Mouse (Mus musculus) liver, embryonic 14.5 days (tissue): ENCODE results near the gene Gpx3. TPM values are rescaled to one million over a fixed set of nuclear protein-coding genes. Genes with fewer than 3 reads are reported as not detected.

Experiments used
- ATAC-seq: fragments of 200-750 bp; cut with Nextera tagmentation; 2 replicates; pipeline ENCODE4 v1.8.0; 2017; ENCODE audit warnings: moderate number of reproducible peaks, mild to moderate bottlenecking, moderate library complexity; ENCODE audit not compliant: insufficient read depth
- DNase-seq, 3 experiments: peaks; one replicate each; pipeline ENCODE4 v3.0.0-alpha.2; 2012 to 2013; ENCODE audit warnings: low read depth in 3 of 3, low spot score in 3 of 3
- H3K27ac ChIP-seq: fragments of 300-500 bp; sonication (generic); 2 replicates; pipeline ENCODE4 v1.5.1; 2014; ENCODE audit warnings: moderate library complexity, mild to moderate bottlenecking, control low read depth, inconsistent platforms
- H3K27me3 ChIP-seq: fragments of 300-500 bp; sonication (generic); 2 replicates; pipeline ENCODE4 v1.6.1; 2014; ENCODE audit warnings: mild to moderate bottlenecking, low read length, moderate library complexity; ENCODE audit not compliant: control insufficient read depth, insufficient read depth
- H3K36me3 ChIP-seq: fragments of 300-500 bp; sonication (generic); replicated peaks from 2 replicates; pipeline ENCODE4 v1.6.1; 2014; ENCODE audit warnings: low read depth; ENCODE audit not compliant: control insufficient read depth, insufficient read depth
- H3K4me1 ChIP-seq, 2 experiments: fragments of 200-500 bp in 1 of 2; fragments of 300-500 bp in 1 of 2; sonication (generic) in 1 of 2; replicated peaks; 2 replicates each; pipeline ENCODE4 v1.6.1; 2012 to 2014; ENCODE audit warnings: antibody characterized with exemption in 1 of 2, inconsistent platforms in 1 of 2, low read length in 1 of 2; ENCODE audit not compliant: control insufficient read depth in 2 of 2, insufficient read depth in 2 of 2
- H3K4me2 ChIP-seq: fragments of 300-500 bp; sonication (generic); 2 replicates; pipeline ENCODE4 v1.6.1; 2014; ENCODE audit warnings: low read depth, mild to moderate bottlenecking, control low read depth, moderate library complexity
- H3K4me3 ChIP-seq, 2 experiments: fragments of 200-500 bp in 1 of 2; fragments of 300-500 bp in 1 of 2; sonication (generic) in 1 of 2; 2 replicates each; pipeline ENCODE4 v1.5.1; 2012 to 2014; ENCODE audit warnings: low read depth in 2 of 2, low read length in 2 of 2, mild to moderate bottlenecking in 2 of 2, control low read depth in 1 of 2, inconsistent platforms in 1 of 2, moderate library complexity in 1 of 2; ENCODE audit not compliant: insufficient read depth in 1 of 2
- H3K9ac ChIP-seq: fragments of 300-500 bp; sonication (generic); replicated peaks from 2 replicates; pipeline ENCODE4 v1.6.1; 2014; ENCODE audit warnings: mild to moderate bottlenecking, control low read depth, moderate library complexity
- H3K9me3 ChIP-seq: fragments of 300-500 bp; sonication (generic); 2 replicates; pipeline ENCODE4 v1.6.1; 2016; ENCODE audit warnings: low read length, mixed read lengths; ENCODE audit not compliant: control insufficient read depth
- CTCF ChIP-seq: IDR thresholded peaks from 2 replicates; pipeline ENCODE4 v1.5.1; 2016; ENCODE audit warnings: antibody characterized with exemption, low read depth, control low read depth
- EP300 ChIP-seq: IDR thresholded peaks from 2 replicates; pipeline ENCODE4 v1.6.1; 2016; ENCODE audit warnings: antibody characterized with exemption, low read depth
- WGBS: fragments of 180-500 bp; shearing (Covaris S2); extraction: QIAGEN DNeasy Blood & Tissue Kit; methylation state at CpG from one replicate; pipeline ENCODE4 v1.1.7; 2014; ENCODE audit not compliant: insufficient replicate concordance; 5-methylcytosine and 5-hydroxymethylcytosine counted together
- polyA plus RNA-seq, 2 experiments: library from polyadenylated mRNA; depleted of rRNA in 1 of 2; stranded (reverse) in 1 of 2; unstranded in 1 of 2; fragments of >200 nt; fragmentation: Nextera tagmentation in 1 of 2; extraction: Ambion mirVana in 1 of 2; gene quantifications; 2 replicates each; pipeline versions ENCODE4 v1.2.1 to v1.2.3; 2012 to 2014

Gene Gpx3
- polyA plus RNA-seq, 2 experiments, result 8.3 to 27.0 TPM

GRCm38 (mm10) chr11:54876031-54876430 is 26.2 kb upstream of the Gpx3 start:
- Histone ChIP-seq H3K4me1 (peaks cover 0 to 7% of the 10 kb centered on the region in 2 experiments; a peak in 1 of 4 replicates), H3K27ac (no peak overlapping the region), H3K27me3 (no peaks in the 10 kb centered on the region), H3K36me3 (peaks cover 14% of the 10 kb centered on the region), H3K4me2 (no peak overlapping the region), H3K9ac (no peak overlapping the region), H3K4me3 (no peak overlapping the region), H3K9me3 (no peaks in the 10 kb centered on the region)
- WGBS, result 62% methylated on average over 5 of the region's 5 CpGs
- no peak for ATAC-seq
- no peak for DNase-seq
- no peak for TF ChIP-seq CTCF
- TF ChIP-seq EP300, result no peak

GRCm38 (mm10) chr11:54878893-54879292 is 23.4 kb upstream of the Gpx3 start:
- H3K9me3 ChIP-seq, result no peaks in the 10 kb centered on the region
- DNase-seq (no peak), ATAC-seq (no peak)
- no peak overlapping the region for H3K4me2 ChIP-seq
- H3K27me3 ChIP-seq, result no peaks in the 10 kb centered on the region
- H3K9ac ChIP-seq, result no peak overlapping the region
- TF ChIP-seq EP300 (no peak), CTCF (no peak)
- whole genome bisulfite sequencing, result 58% methylated on average over 6 of the region's 6 CpGs
- H3K4me1 ChIP-seq, result peaks cover 0 to 13% of the 10 kb centered on the region in 2 experiments; a peak in 2 of 4 replicates
- H3K36me3 ChIP-seq, result peaks cover 3% of the 10 kb centered on the region
- H3K27ac ChIP-seq, result no peak overlapping the region
- H3K4me3 ChIP-seq, result no peak overlapping the region

GRCm38 (mm10) chr11:54879434-54879833 is 22.8 kb upstream of the Gpx3 start:
- no peak overlapping the region for H3K27ac ChIP-seq
- DNase-seq (no peak), ATAC-seq (no peak)
- no peaks in the 10 kb centered on the region for H3K27me3 ChIP-seq
- H3K36me3 ChIP-seq, result no peaks in the 10 kb centered on the region
- no peaks in the 10 kb centered on the region for H3K9me3 ChIP-seq
- peak; percentile 59 for TF ChIP-seq CTCF
- no peak for TF ChIP-seq EP300
- 22% methylated on average over 4 of the region's 4 CpGs for WGBS
- no peak overlapping the region for H3K4me2 ChIP-seq
- H3K4me3 ChIP-seq, result no peak overlapping the region
- no peak overlapping the region for H3K9ac ChIP-seq
- peaks cover 0 to 13% of the 10 kb centered on the region in 2 experiments; a peak in 2 of 4 replicates for H3K4me1 ChIP-seq

GRCm38 (mm10) chr11:54879922-54880321 is 22.3 kb upstream of the Gpx3 start:
- TF ChIP-seq CTCF, result no peak
- no peak for TF ChIP-seq EP300
- DNase-seq (no peak), ATAC-seq (no peak)
- Histone ChIP-seq H3K4me1 (peaks cover 0 to 13% of the 10 kb centered on the region in 2 experiments; a peak in 2 of 4 replicates), H3K36me3 (no peaks in the 10 kb centered on the region), H3K4me2 (no peak overlapping the region), H3K9me3 (no peaks in the 10 kb centered on the region), H3K27me3 (no peaks in the 10 kb centered on the region), H3K9ac (no peak overlapping the region), H3K27ac (no peak overlapping the region), H3K4me3 (no peak overlapping the region)
- WGBS, result 28% methylated on average over 10 of the region's 10 CpGs

GRCm38 (mm10) chr11:54881051-54881474 is 21.2 kb upstream of the Gpx3 start:
- peaks cover 0 to 16% of the 10 kb centered on the region in 2 experiments; a peak in 2 of 4 replicates for H3K4me1 ChIP-seq
- H3K27ac ChIP-seq, result no peak overlapping the region
- 43% methylated on average over 2 of the region's 2 CpGs for WGBS
- no peaks in the 10 kb centered on the region for H3K9me3 ChIP-seq
- no peak for TF ChIP-seq CTCF
- TF ChIP-seq EP300, result no peak
- no peaks in the 10 kb centered on the region for H3K27me3 ChIP-seq
- no peak overlapping the region for H3K9ac ChIP-seq
- H3K4me3 ChIP-seq, result no peak overlapping the region
- no peak overlapping the region for H3K4me2 ChIP-seq
- H3K36me3 ChIP-seq, result no peaks in the 10 kb centered on the region
- ATAC-seq (0 out of 2 replicates have a peak, but pooled peaks have one; percentile 28), DNase-seq (no peak)
